Mouse (Mus musculus) stomach, embryonic 14.5 days (tissue): ENCODE results near the gene Kxd1. TPM values are rescaled to one million over a fixed set of nuclear protein-coding genes. Genes with fewer than 3 reads are reported as not detected.
A peak's percentile ranks its signal among the peaks of the same experiment; 100 is the strongest.

Experiments
- ATAC-seq: fragments of 200-750 bp; cut with Nextera tagmentation; 2 replicates; pipeline ENCODE4 v1.8.0; 2017; ENCODE audit warnings: low read depth, moderate TSS enrichment; ENCODE audit not compliant: insufficient number of reproducible peaks, insufficient read depth, low FRiP score
- H3K27ac ChIP-seq: fragments of 300-500 bp; sonication (generic); 2 replicates; pipeline ENCODE4 v1.5.1; 2014; ENCODE audit warnings: mild to moderate bottlenecking, low read length, moderate library complexity, mixed read lengths
- H3K27me3 ChIP-seq: fragments of 300-500 bp; sonication (generic); 2 replicates; pipeline ENCODE4 v1.6.1; 2014; ENCODE audit warnings: low read length, control low read depth, mixed read lengths; ENCODE audit not compliant: control insufficient read depth, insufficient read depth
- H3K36me3 ChIP-seq: fragments of 300-500 bp; sonication (generic); 2 replicates; pipeline ENCODE4 v1.6.1; 2014; ENCODE audit warnings: mild to moderate bottlenecking, control low read depth, low read length, moderate library complexity, mixed read lengths; ENCODE audit not compliant: control insufficient read depth, insufficient read depth
- H3K4me1 ChIP-seq: fragments of 300-500 bp; sonication (generic); 2 replicates; pipeline ENCODE4 v1.6.1; 2014; ENCODE audit warnings: low read length, control low read depth, mixed read lengths; ENCODE audit not compliant: control insufficient read depth, insufficient read depth
- H3K4me2 ChIP-seq: fragments of 300-500 bp; sonication (generic); replicated peaks from 2 replicates; pipeline ENCODE4 v1.6.1; 2014; ENCODE audit warnings: low read depth, low read length, control low read depth
- H3K4me3 ChIP-seq: fragments of 300-500 bp; sonication (generic); 2 replicates; pipeline ENCODE4 v1.5.1; 2014; ENCODE audit warnings: low read depth, low read length, control low read depth
- H3K9ac ChIP-seq: fragments of 300-500 bp; sonication (generic); replicated peaks from 2 replicates; pipeline ENCODE4 v1.6.1; 2014; ENCODE audit warnings: low read depth, mild to moderate bottlenecking, control low read depth, low read length, moderate library complexity, mixed read lengths
- H3K9me3 ChIP-seq: fragments of 300-500 bp; sonication (generic); 2 replicates; pipeline ENCODE4 v1.6.1; 2016; ENCODE audit warnings: low read depth, low read length, control low read depth; ENCODE audit not compliant: control insufficient read depth
- WGBS: fragments of 180-500 bp; shearing (Covaris S2); extraction: QIAGEN DNeasy Blood & Tissue Kit; methylation state at CpG from one replicate; pipeline ENCODE4 v1.1.7; 2014; 5-methylcytosine and 5-hydroxymethylcytosine counted together
- polyA plus RNA-seq: library from polyadenylated mRNA; unstranded; fragments of >200 nt; fragmentation: Nextera tagmentation; extraction: Ambion mirVana; gene quantifications from 2 replicates; pipeline ENCODE4 v1.2.1, GENCODE M21; 2014

Kxd1 gene
- polyA plus RNA-seq, 1 experiment from 2014 or later: 72.3 TPM

GRCm38 (mm10) chr8:70507027-70507393, 20.7 kb downstream of the Kxd1 start:
- Histone ChIP-seq H3K9ac (no peak overlapping the region), H3K36me3 (peaks cover 18% of the 10 kb centered on the region), H3K4me3 (peak overlapping the region; percentile 59; the same call in 1 of the 2 replicates), H3K27ac (no peak overlapping the region), H3K4me2 (no peak overlapping the region), H3K27me3 (peaks cover 9% of the 10 kb centered on the region), H3K4me1 (peaks cover 14% of the 10 kb centered on the region; the same call in 1 of the 2 replicates), H3K9me3 (no peaks in the 10 kb centered on the region)
- no peak for ATAC-seq
- WGBS: 63% methylated on average over 5 of the region's 5 CpGs

- Histone ChIP-seq H3K27ac (peak within 1 kb of the TSS; percentile 84; the same call in 1 of the 2 replicates), H3K9ac (peak within 1 kb of the TSS; percentile 86), H3K4me3 (peak within 1 kb of the TSS; percentile 59), H3K36me3 (peaks cover 18% of the 10 kb centered on the region), H3K9me3 (no peaks in the 10 kb centered on the region), H3K27me3 (peaks cover 15% of the 10 kb centered on the region), H3K4me1 (peaks cover 18% of the 10 kb centered on the region; the same call in 1 of the 2 replicates), H3K4me2 (peak within 1 kb of the TSS; percentile 88)
- ATAC-seq: peak; percentile 88
- WGBS: 3% methylated on average over 40 of the region's 40 CpGs
These were observed 21.3 kb downstream of the Kxd1 start, which contains the start of gene Rex1bd for GRCm38 (mm10) chr8:70506328-70507026. Rex1bd (minus strand) TSS chr8:70506752.

GRCm38 (mm10) chr8:70505698-70506327, 21.9 kb downstream of the Kxd1 start:
- peak overlapping the region; percentile 59 for H3K4me3 ChIP-seq
- peaks cover 18% of the 10 kb centered on the region; the same call in 1 of the 2 replicates for H3K4me1 ChIP-seq
- H3K27ac ChIP-seq: peak overlapping the region; percentile 84; the same call in 1 of the 2 replicates
- no peaks in the 10 kb centered on the region for H3K9me3 ChIP-seq
- WGBS: 36% methylated on average over 32 of the region's 32 CpGs
- H3K4me2 ChIP-seq: peak overlapping the region; percentile 88
- H3K27me3 ChIP-seq: peaks cover 19% of the 10 kb centered on the region
- ATAC-seq: peak; percentile 15
- peak overlapping the region; percentile 86; the same call in 1 of the 2 replicates for H3K9ac ChIP-seq
- H3K36me3 ChIP-seq: peaks cover 18% of the 10 kb centered on the region

GRCm38 (mm10) chr8:70504851-70505250, 22.9 kb downstream of the Kxd1 start:
- Histone ChIP-seq H3K36me3 (peaks cover 18% of the 10 kb centered on the region), H3K9ac (no peak overlapping the region), H3K4me1 (peaks cover 18% of the 10 kb centered on the region; the same call in 1 of the 2 replicates), H3K27me3 (peaks cover 29% of the 10 kb centered on the region), H3K9me3 (no peaks in the 10 kb centered on the region), H3K4me2 (no peak overlapping the region), H3K4me3 (no peak overlapping the region), H3K27ac (no peak overlapping the region)
- ATAC-seq: no peak
- WGBS: 74% methylated on average over 3 of the region's 3 CpGs

GRCm38 (mm10) chr8:70504291-70504716, 23.5 kb downstream of the Kxd1 start:
- 65% methylated on average over 16 of the region's 16 CpGs for WGBS
- Histone ChIP-seq H3K4me2 (no peak overlapping the region), H3K9me3 (no peaks in the 10 kb centered on the region), H3K36me3 (peaks cover 18% of the 10 kb centered on the region), H3K27ac (no peak overlapping the region), H3K9ac (no peak overlapping the region), H3K4me1 (peaks cover 18% of the 10 kb centered on the region; the same call in 1 of the 2 replicates), H3K4me3 (no peak overlapping the region), H3K27me3 (peaks cover 32% of the 10 kb centered on the region)
- ATAC-seq: no peak

GRCm38 (mm10) chr8:70503062-70503750, 24.6 kb downstream of the Kxd1 start:
- Histone ChIP-seq H3K4me3 (no peak overlapping the region), H3K27ac (no peak overlapping the region), H3K4me2 (no peak overlapping the region), H3K9me3 (no peaks in the 10 kb centered on the region), H3K4me1 (peaks cover 18% of the 10 kb centered on the region; the same call in 1 of the 2 replicates), H3K36me3 (peaks cover 8% of the 10 kb centered on the region), H3K27me3 (peaks cover 33% of the 10 kb centered on the region), H3K9ac (no peak overlapping the region)
- 0 out of 2 replicates have a peak, but pooled peaks have one; percentile 15 for ATAC-seq
- WGBS: 15% methylated on average over 46 of the region's 46 CpGs

- H3K27me3 ChIP-seq: peaks cover 36% of the 10 kb centered on the region
- peaks cover 3% of the 10 kb centered on the region; the same call in 1 of the 2 replicates for H3K36me3 ChIP-seq
- H3K4me1 ChIP-seq: peaks cover 18% of the 10 kb centered on the region; the same call in 1 of the 2 replicates
- H3K9ac ChIP-seq: no peak overlapping the region
- ATAC-seq: no peak
- H3K4me2 ChIP-seq: 0 out of 2 replicates have a peak overlapping the region, but pooled peaks have one; percentile 13
- H3K27ac ChIP-seq: no peak overlapping the region
- 33% methylated on average over 12 of the region's 12 CpGs for WGBS
- no peaks in the 10 kb centered on the region for H3K9me3 ChIP-seq
- H3K4me3 ChIP-seq: no peak overlapping the region
These were observed 25.2 kb downstream of the Kxd1 start for GRCm38 (mm10) chr8:70502540-70502939.
